Mouse (Mus musculus): ENCODE measurements around the gene Nans. TPM values are rescaled to one million over a fixed set of nuclear protein-coding genes. Genes with fewer than 3 reads are reported as not detected.

Gene Nans
- polyA plus RNA-seq, 1 experiment from 2014 or later, result 88.4 TPM

DNA sequence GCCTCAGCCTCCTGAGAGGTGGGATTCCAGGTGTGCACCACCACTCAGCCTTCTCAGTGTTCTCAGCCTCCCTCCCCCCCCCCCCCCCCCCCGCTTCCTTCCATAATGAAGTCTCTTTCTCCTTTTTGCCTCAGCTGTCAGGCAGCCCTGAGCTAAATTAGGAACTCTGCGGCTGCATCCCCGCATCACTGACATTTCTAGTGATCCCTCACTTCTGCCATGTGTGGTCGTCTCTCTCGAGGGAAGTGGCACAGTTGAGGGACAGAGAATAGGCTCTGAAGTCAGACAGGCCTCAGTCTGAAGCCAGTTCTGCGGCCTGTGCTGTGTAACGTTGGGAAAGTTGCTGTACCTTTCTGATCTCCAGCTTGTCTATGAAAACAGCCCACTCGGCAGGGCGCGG lies 60.9 kb downstream of the Nans start:
- DNase-seq (ENCODE audit: low spot score) (no peak), ATAC-seq (ENCODE audit: low FRiP score) (no peak)
- no peak overlapping the region for H3K9ac ChIP-seq (ENCODE audit: low read depth, low read length)
- no peaks in the 10 kb centered on the region for H3K36me3 ChIP-seq (ENCODE audit: control insufficient read depth, insufficient read depth, low read length)
- H3K4me2 ChIP-seq (replicated peaks; ENCODE audit: low read depth, low read length), result no peak overlapping the region
- no peaks in the 10 kb centered on the region for H3K27me3 ChIP-seq (ENCODE audit: control insufficient read depth, insufficient read depth, low read length)
- H3K4me1 ChIP-seq (replicated peaks; ENCODE audit: control insufficient read depth, insufficient read depth, low read length), result no peaks in the 10 kb centered on the region
- no peak overlapping the region for H3K4me3 ChIP-seq (ENCODE audit: low read depth, low read length)
- H3K27ac ChIP-seq (ENCODE audit: low read depth, low read length), result no peak overlapping the region
- 84% methylated on average over 9 of the region's 10 CpGs for WGBS
- no peaks in the 10 kb centered on the region for H3K9me3 ChIP-seq (ENCODE audit: control insufficient read depth, low read length)

DNA sequence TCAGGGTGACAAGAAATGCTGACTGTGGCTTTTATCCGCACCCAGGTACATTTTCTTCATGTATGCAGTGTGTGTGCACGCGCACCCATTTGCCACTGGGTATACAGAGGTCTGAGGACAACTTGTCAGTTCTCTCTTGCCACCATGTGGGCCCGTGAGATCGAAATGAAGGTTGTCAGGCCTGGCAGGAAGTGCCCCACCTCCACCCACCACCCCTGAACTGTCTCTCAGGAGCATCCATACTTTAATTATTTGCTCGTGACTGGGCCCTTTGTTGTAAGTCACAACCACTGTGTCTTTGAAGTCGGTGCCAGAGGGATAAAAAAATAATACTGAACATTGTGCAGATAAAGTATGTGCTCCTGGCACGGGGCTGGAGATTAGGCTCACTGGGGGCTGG lies 61.4 kb downstream of the Nans start:
- Histone ChIP-seq H3K9ac (ENCODE audit: low read depth, low read length) (no peak overlapping the region), H3K27ac (ENCODE audit: low read depth, low read length) (no peak overlapping the region), H3K27me3 (ENCODE audit: control insufficient read depth, insufficient read depth, low read length) (no peaks in the 10 kb centered on the region), H3K4me3 (ENCODE audit: low read depth, low read length) (no peak overlapping the region), H3K4me1 (replicated peaks; ENCODE audit: control insufficient read depth, insufficient read depth, low read length) (no peaks in the 10 kb centered on the region), H3K4me2 (replicated peaks; ENCODE audit: low read depth, low read length) (no peak overlapping the region), H3K9me3 (ENCODE audit: control insufficient read depth, low read length) (no peaks in the 10 kb centered on the region), H3K36me3 (ENCODE audit: control insufficient read depth, insufficient read depth, low read length) (no peaks in the 10 kb centered on the region)
- no peak for DNase-seq (ENCODE audit: low spot score)
- 72% methylated on average over 8 of the region's 8 CpGs for WGBS
- no peak for ATAC-seq (ENCODE audit: low FRiP score)

Other genes with a start within 250 kb of the Nans start
- 0.08 and 0.48 TPM in 2 replicates for gene Foxe1, start 145.6 kb upstream of the Nans start, polyA plus RNA-seq (2014; fragmentation: Nextera tagmentation; extraction: Ambion mirVana)
- gene Trmo, start 99.8 kb upstream of the Nans start, polyA plus RNA-seq (2014; fragmentation: Nextera tagmentation; extraction: Ambion mirVana), result 9.9 and 10.6 TPM in 2 replicates
- gene Hemgn, start 75.7 kb upstream of the Nans start, polyA plus RNA-seq (2014; fragmentation: Nextera tagmentation; extraction: Ambion mirVana), result 16.1 and 22.3 TPM in 2 replicates
- 271 and 285 TPM in 2 replicates for gene Anp32b, start 38.3 kb upstream of the Nans start, polyA plus RNA-seq (2014; fragmentation: Nextera tagmentation; extraction: Ambion mirVana)
- gene Trim14, start 46.9 kb downstream of the Nans start, polyA plus RNA-seq (2014; fragmentation: Nextera tagmentation; extraction: Ambion mirVana), result 0.84 and 1.0 TPM in 2 replicates
- gene Coro2a, start 113.0 kb downstream of the Nans start, polyA plus RNA-seq (2014; fragmentation: Nextera tagmentation; extraction: Ambion mirVana), result 3.6 and 6.6 TPM in 2 replicates
- gene Tbc1d2, start 161.0 kb downstream of the Nans start, polyA plus RNA-seq (2014; fragmentation: Nextera tagmentation; extraction: Ambion mirVana), result 1.0 and 1.1 TPM in 2 replicates